Mouse (Mus musculus) E14TG2a.4 (cell line): ENCODE data around the gene Cyp26a1.

Source experiments
- CTCF ChIP-seq: conservative IDR thresholded peaks from 2 replicates; pipeline ENCODE4 v1.5.1; 2014; ENCODE audit warnings: low read length
- NANOG ChIP-seq: IDR thresholded peaks from 2 replicates; pipeline ENCODE4 v1.6.1; 2014; ENCODE audit warnings: borderline replicate concordance, low read length, mixed read lengths

- TF ChIP-seq CTCF (no peak), NANOG (no peak)
Observed at GRCm38 (mm10) chr19:37647994-37648393, 49.6 kb upstream of the Cyp26a1 start.
